Mouse (Mus musculus) CH12.LX (cell line): Measurements from ENCODE around the gene Mical3. TPM values are rescaled to one million over a fixed set of nuclear protein-coding genes. Genes with fewer than 3 reads are reported as not detected.

Experiments
- DNase-seq: peaks from one replicate; pipeline ENCODE4 v3.0.0-alpha.2; 2013; ENCODE audit errors: extremely low read depth
- H3K27ac ChIP-seq: 2 replicates; pipeline ENCODE4 v1.5.1; 2012; ENCODE audit warnings: low read depth, mild to moderate bottlenecking, control low read depth, moderate library complexity; ENCODE audit not compliant: insufficient read depth
- H3K27me3 ChIP-seq: replicated peaks from 2 replicates; pipeline ENCODE3; 2012; ENCODE audit warnings: inconsistent platforms
- H3K36me3 ChIP-seq, 2 experiments: replicated peaks in 1 of 2; 2 replicates each; pipeline versions ENCODE3 to v1.6.1; 2012; ENCODE audit warnings: inconsistent platforms in 1 of 2, low read length in 1 of 2, mild to moderate bottlenecking in 1 of 2, mixed read lengths in 1 of 2, moderate library complexity in 1 of 2; ENCODE audit not compliant: control insufficient read depth in 1 of 2, insufficient read depth in 1 of 2
- H3K4me1 ChIP-seq, 2 experiments: 2 replicates each; pipeline ENCODE4 v1.6.1; 2012; ENCODE audit warnings: inconsistent platforms in 1 of 2, moderate library complexity in 1 of 2; ENCODE audit not compliant: insufficient read depth in 2 of 2, control insufficient read depth in 1 of 2
- H3K4me2 ChIP-seq: 2 replicates; pipeline ENCODE4 v1.6.1; 2012; ENCODE audit warnings: low read depth, mild to moderate bottlenecking, control low read depth; ENCODE audit not compliant: poor library complexity, insufficient read depth, severe bottlenecking
- H3K4me3 ChIP-seq, 3 experiments: fragments of 150-350 bp in 1 of 3; sonication (generic) in 1 of 3; replicated peaks in 1 of 3; 2 replicates each; pipeline versions ENCODE3 to v1.5.1; 2011 to 2012; ENCODE audit warnings: low read depth in 2 of 3, low read length in 2 of 3, mild to moderate bottlenecking in 2 of 3, moderate library complexity in 2 of 3, control low read depth in 1 of 3, improper control_type of control experiment in 1 of 3, inconsistent platforms in 1 of 3, mixed read lengths in 1 of 3; ENCODE audit not compliant: poor library complexity in 1 of 3
- H3K79me2 ChIP-seq: replicated peaks from 2 replicates; pipeline ENCODE4 v1.6.1; 2012; ENCODE audit warnings: mild to moderate bottlenecking, moderate library complexity; ENCODE audit not compliant: control insufficient read depth, poor library complexity, insufficient read depth, severe bottlenecking; ENCODE audit errors: extremely low read depth
- H3K9ac ChIP-seq: 2 replicates; pipeline ENCODE4 v1.6.1; 2012; ENCODE audit warnings: low read depth, mild to moderate bottlenecking, control low read depth, moderate library complexity; ENCODE audit not compliant: insufficient read depth
- H3K9me3 ChIP-seq: replicated peaks from 2 replicates; pipeline ENCODE3; 2012; ENCODE audit warnings: low read length, inconsistent platforms, mixed read lengths
- CHD1 ChIP-seq: IDR thresholded peaks from 2 replicates; pipeline ENCODE4 v1.6.1; 2012; ENCODE audit warnings: low read depth, low read length, improper control_type of control experiment, inconsistent platforms
- CTCF ChIP-seq, 2 experiments: IDR thresholded peaks in 1 of 2; conservative IDR thresholded peaks in 1 of 2; 2 replicates each; pipeline ENCODE4 v1.5.1; 2011 to 2012; ENCODE audit warnings: low read depth in 2 of 2, low read length in 2 of 2, improper control_type of control experiment in 1 of 2, inconsistent platforms in 1 of 2, mild to moderate bottlenecking in 1 of 2, moderate library complexity in 1 of 2
- E2F4 ChIP-seq: IDR thresholded peaks from 2 replicates; pipeline ENCODE4 v1.6.1; 2011; ENCODE audit warnings: low read depth, low read length, improper control_type of control experiment; ENCODE audit not compliant: insufficient replicate concordance
- ELF1 ChIP-seq: IDR thresholded peaks from 2 replicates; pipeline ENCODE4 v1.6.1; 2014; ENCODE audit warnings: low read depth, mild to moderate bottlenecking, inconsistent platforms, low read length, improper control_type of control experiment
- HCFC1 ChIP-seq: IDR thresholded peaks from 2 replicates; pipeline ENCODE4 v1.6.1; 2012; ENCODE audit warnings: low read depth, mild to moderate bottlenecking, inconsistent platforms, low read length, improper control_type of control experiment
- IRF4 ChIP-seq: IDR thresholded peaks from 2 replicates; pipeline ENCODE4 v1.6.1; 2014; ENCODE audit warnings: low read depth, mild to moderate bottlenecking, inconsistent platforms, low read length, improper control_type of control experiment
- JUN ChIP-seq: IDR thresholded peaks from 2 replicates; pipeline ENCODE4 v1.6.1; 2011; ENCODE audit warnings: low read depth, mild to moderate bottlenecking, low read length, improper control_type of control experiment, moderate library complexity; ENCODE audit not compliant: insufficient read depth
- JUND ChIP-seq: conservative IDR thresholded peaks from 2 replicates; pipeline ENCODE4 v1.6.1; 2011; ENCODE audit warnings: low read depth, low read length, improper control_type of control experiment
- KAT2A ChIP-seq: IDR thresholded peaks from 2 replicates; pipeline ENCODE4 v1.6.1; 2012; ENCODE audit warnings: low read length, improper control_type of control experiment, inconsistent platforms; ENCODE audit not compliant: insufficient replicate concordance
- MAFK ChIP-seq: IDR thresholded peaks from 2 replicates; pipeline ENCODE4 v1.6.1; 2011; ENCODE audit warnings: low read length, improper control_type of control experiment; ENCODE audit not compliant: insufficient replicate concordance
- MAX ChIP-seq: IDR thresholded peaks from 2 replicates; pipeline ENCODE4 v1.6.1; 2011; ENCODE audit warnings: low read length, improper control_type of control experiment
- MAZ ChIP-seq: IDR thresholded peaks from 2 replicates; pipeline ENCODE4 v1.6.1; 2012; ENCODE audit warnings: low read depth, mild to moderate bottlenecking, inconsistent platforms, low read length, improper control_type of control experiment, moderate library complexity
- MEF2A ChIP-seq: IDR thresholded peaks from 2 replicates; pipeline ENCODE4 v1.6.1; 2014; ENCODE audit warnings: low read depth, mild to moderate bottlenecking, inconsistent platforms, low read length, improper control_type of control experiment, borderline replicate concordance
- MXI1 ChIP-seq: IDR thresholded peaks from 2 replicates; pipeline ENCODE4 v1.6.1; 2011; ENCODE audit warnings: mild to moderate bottlenecking, low read depth, low read length, improper control_type of control experiment
- MYC ChIP-seq: IDR thresholded peaks from 2 replicates; pipeline ENCODE4 v1.6.1; 2011; ENCODE audit warnings: low read depth, mild to moderate bottlenecking, improper control_type of control experiment, low read length
- POLR2A ChIP-seq: IDR thresholded peaks from 2 replicates; pipeline ENCODE4 v1.6.1; 2011; ENCODE audit warnings: low read depth, mild to moderate bottlenecking, improper control_type of control experiment, low read length
- RCOR1 ChIP-seq: conservative IDR thresholded peaks from 2 replicates; pipeline ENCODE4 v1.6.1; 2012; ENCODE audit warnings: low read depth, mild to moderate bottlenecking, inconsistent platforms, low read length, improper control_type of control experiment
- SIN3A ChIP-seq: IDR thresholded peaks from 2 replicates; pipeline ENCODE4 v1.6.1; 2012; ENCODE audit warnings: low read length, improper control_type of control experiment, inconsistent platforms
- TCF12 ChIP-seq: IDR thresholded peaks from 2 replicates; pipeline ENCODE4 v1.6.1; 2014; ENCODE audit warnings: low read depth, mild to moderate bottlenecking, inconsistent platforms, low read length, improper control_type of control experiment
- UBTF ChIP-seq: IDR thresholded peaks from 2 replicates; pipeline ENCODE4 v1.6.1; 2012; ENCODE audit warnings: low read depth, mild to moderate bottlenecking, inconsistent platforms, low read length, improper control_type of control experiment, moderate library complexity
- USF1 ChIP-seq: IDR thresholded peaks from 2 replicates; pipeline ENCODE4 v1.6.1; 2014; ENCODE audit warnings: low read depth, mild to moderate bottlenecking, inconsistent platforms, low read length, improper control_type of control experiment
- USF2 ChIP-seq: conservative IDR thresholded peaks from 2 replicates; pipeline ENCODE4 v1.6.1; 2011; ENCODE audit warnings: low read depth, low read length, improper control_type of control experiment
- ZC3H11A ChIP-seq: IDR thresholded peaks from 2 replicates; pipeline ENCODE4 v1.6.1; 2012; ENCODE audit warnings: low read depth, mild to moderate bottlenecking, inconsistent platforms, low read length, improper control_type of control experiment
- ZMIZ1 ChIP-seq: IDR thresholded peaks from 2 replicates; pipeline ENCODE4 v1.6.1; 2012; ENCODE audit warnings: low read depth, mild to moderate bottlenecking, inconsistent platforms, low read length, improper control_type of control experiment
- ZNF384 ChIP-seq: IDR thresholded peaks from 2 replicates; pipeline ENCODE4 v1.6.1; 2012; ENCODE audit warnings: low read depth, low read length, improper control_type of control experiment, inconsistent platforms
- dilution Hi-C: fragments of 300-500 bp; cut with MboI; formaldehyde crosslinking; loops from 2 replicates; pipeline ENCODE4 v1.14.3; 2020; ENCODE audit warnings: low sequenced_read_pairs; ENCODE audit not compliant: extremely low pct_unique_long_range_greater_than_20kb, extremely low pct_ligation_motif_present
- in situ Hi-C: fragments of 300-500 bp; cut with MboI; formaldehyde crosslinking; loops from 3 replicates; pipeline ENCODE4 v1.14.3; 2019; ENCODE audit warnings: low sequenced_read_pairs, low pct_ligation_motif_present, low pct_unique_long_range_greater_than_20kb, mixed read lengths
- polyA plus RNA-seq: library from polyadenylated mRNA; unstranded; fragments of >175 nt; gene quantifications from 2 replicates; pipeline ENCODE4 v1.2.1, GENCODE M21; 2012; ENCODE audit warnings: low read depth; ENCODE audit not compliant: insufficient read length
- total RNA-seq, 2 experiments: library from RNA; depleted of rRNA; stranded (reverse); fragments of 300-350 nt in 1 of 2; fragments of >200 nt in 1 of 2; gene quantifications; 2 replicates each; pipeline ENCODE4 v1.2.3; 2012 to 2014

Gene Mical3
- total and polyA plus RNA-seq, 3 experiments: 10.2 to 56.3 (median 26.8) TPM

DNA sequence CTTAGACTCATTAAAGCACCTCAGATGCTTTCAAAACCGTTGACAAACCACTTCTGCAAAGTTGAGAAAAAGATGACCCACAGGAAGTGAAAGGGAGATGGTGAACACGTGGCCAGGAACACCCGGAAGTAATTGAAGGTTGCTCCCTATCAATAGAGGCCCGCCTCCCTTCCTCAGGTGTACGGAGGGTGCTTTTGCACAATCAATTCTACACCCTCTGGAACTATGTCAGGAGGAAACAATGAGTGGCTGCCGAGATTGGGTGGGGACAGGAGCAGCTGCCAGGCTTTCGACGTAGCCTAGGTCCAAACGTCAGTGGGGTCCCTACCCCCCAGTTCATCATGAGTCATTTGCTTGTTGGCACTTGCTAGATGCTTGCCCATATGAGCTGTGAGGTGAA, 135.3 kb downstream of the Mical3 start:
- Histone ChIP-seq H3K9ac (no peak overlapping the region), H3K79me2 (no peaks in the 10 kb centered on the region), H3K27me3 (no peaks in the 10 kb centered on the region), H3K4me3 (no peak overlapping the region), H3K4me2 (no peak overlapping the region), H3K9me3 (no peaks in the 10 kb centered on the region), H3K4me1 (peaks cover 0 to 27% of the 10 kb centered on the region in 2 experiments; a peak in 3 of 4 replicates), H3K27ac (no peak overlapping the region), H3K36me3 (peaks cover 9 to 85% of the 10 kb centered on the region in 2 experiments)
- in situ Hi-C loops (no loop called here), dilution Hi-C loops (no loop called here)
- no peak for DNase-seq
- TF ChIP-seq USF2 (peak; percentile 60), JUN (no peak), JUND (no peak), MAX (peak; percentile 56), RCOR1 (no peak), TCF12 (0 out of 2 replicates have a peak, but pooled peaks have one; percentile 14), MXI1 (no peak), MEF2A (no peak), ELF1 (0 out of 2 replicates have a peak, but pooled peaks have one; percentile 13), CHD1 (no peak), ZNF384 (no peak), HCFC1 (peak; percentile 39), KAT2A (no peak), USF1 (peak; percentile 59)

- in situ Hi-C loops: no loop called here
- H3K27ac ChIP-seq: no peak overlapping the region
- no peaks in the 10 kb centered on the region for H3K27me3 ChIP-seq
- dilution Hi-C loops: no loop called here
- DNase-seq: no peak
- no peak overlapping the region for H3K4me3 ChIP-seq
- H3K36me3 ChIP-seq: peaks cover 9 to 81% of the 10 kb centered on the region in 2 experiments
- H3K4me2 ChIP-seq: no peak overlapping the region
- H3K9me3 ChIP-seq: no peaks in the 10 kb centered on the region
- H3K4me1 ChIP-seq: peaks cover 8 to 51% of the 10 kb centered on the region in 2 experiments
- H3K9ac ChIP-seq: no peak overlapping the region
- TF ChIP-seq MYC: no peak
- no peak for TF ChIP-seq SIN3A
- no peak for TF ChIP-seq POLR2A
- no peak for TF ChIP-seq MAFK
- no peak for TF ChIP-seq ELF1
- no peak for TF ChIP-seq MAZ
- TF ChIP-seq ZMIZ1: no peak
- TF ChIP-seq RCOR1: no peak
- TF ChIP-seq IRF4: no peak
- TF ChIP-seq JUN: no peak
- no peak for TF ChIP-seq MEF2A
- TF ChIP-seq USF1: no peak
- no peak for TF ChIP-seq CTCF (conservative IDR thresholded peaks at IDR 0.05 in 1 of 2, IDR thresholded peaks at IDR 0.05 in 1 of 2; ENCODE audit: low read depth in 2 of 2, low read length in 2 of 2)
- TF ChIP-seq E2F4: no peak
- no peak for TF ChIP-seq HCFC1
- TF ChIP-seq UBTF: no peak
- TF ChIP-seq ZC3H11A: no peak
- no peaks in the 10 kb centered on the region for H3K79me2 ChIP-seq
These were observed 138.9 kb downstream of the Mical3 start for GRCm38 (mm10) chr6:120991857-120992256.
